Mouse (Mus musculus): ENCODE data around the gene Gmpr. TPM values are rescaled to one million over a fixed set of nuclear protein-coding genes. Genes with fewer than 3 reads are reported as not detected.

The Gmpr gene
- polyA plus RNA-seq, 1 experiment from 2014 or later = 39.5 TPM

GRCm38 (mm10) chr13:45546946-45547345, 39.7 kb downstream of the Gmpr start:
- H3K36me3 ChIP-seq (replicated peaks; ENCODE audit: control insufficient read depth, insufficient read depth) = no peaks in the 10 kb centered on the region
- H3K9ac ChIP-seq = no peak overlapping the region
- no peaks in the 10 kb centered on the region for H3K9me3 ChIP-seq (ENCODE audit: control insufficient read depth, low read length)
- ATAC-seq (ENCODE audit: low FRiP score) (no peak), DNase-seq (ENCODE audit: low spot score) (no peak)
- WGBS = 80% methylated on average over 4 of the region's 4 CpGs
- no peak overlapping the region for H3K4me2 ChIP-seq (replicated peaks)
- H3K4me3 ChIP-seq (replicated peaks; ENCODE audit: low read length) = no peak overlapping the region
- H3K4me1 ChIP-seq (replicated peaks; ENCODE audit: control insufficient read depth, insufficient read depth, low read length) = no peaks in the 10 kb centered on the region
- no peak overlapping the region for H3K27ac ChIP-seq
- H3K27me3 ChIP-seq (ENCODE audit: control insufficient read depth, insufficient read depth, low read length) = no peaks in the 10 kb centered on the region

- 82% methylated on average over 5 of the region's 5 CpGs for WGBS
Observed at GRCm38 (mm10) chr13:45547549-45547948, 40.3 kb downstream of the Gmpr start.

GRCm38 (mm10) chr13:45553674-45554073, 46.4 kb downstream of the Gmpr start:
- no peak for DNase-seq (ENCODE audit: low spot score)

More at GRCm38 (mm10) chr13:45547549-45547948, 40.3 kb downstream of the Gmpr start:
- Histone ChIP-seq H3K4me3 (replicated peaks; ENCODE audit: low read length) (no peak overlapping the region), H3K9me3 (ENCODE audit: control insufficient read depth, low read length) (no peaks in the 10 kb centered on the region), H3K27ac (no peak overlapping the region), H3K4me2 (replicated peaks) (no peak overlapping the region), H3K4me1 (replicated peaks; ENCODE audit: control insufficient read depth, insufficient read depth, low read length) (no peaks in the 10 kb centered on the region), H3K9ac (no peak overlapping the region), H3K36me3 (replicated peaks; ENCODE audit: control insufficient read depth, insufficient read depth) (no peaks in the 10 kb centered on the region), H3K27me3 (ENCODE audit: control insufficient read depth, insufficient read depth, low read length) (no peaks in the 10 kb centered on the region)
- no peak for ATAC-seq (ENCODE audit: low FRiP score)
- DNase-seq (ENCODE audit: low spot score) = no peak

GRCm38 (mm10) chr13:45558367-45558766, 51.1 kb downstream of the Gmpr start:
- Histone ChIP-seq H3K36me3 (replicated peaks; ENCODE audit: control insufficient read depth, insufficient read depth) (no peaks in the 10 kb centered on the region; the same call in 1 of the 2 replicates), H3K9me3 (ENCODE audit: control insufficient read depth, low read length) (no peaks in the 10 kb centered on the region), H3K9ac (no peak overlapping the region), H3K4me3 (replicated peaks; ENCODE audit: low read length) (no peak overlapping the region), H3K27me3 (ENCODE audit: control insufficient read depth, insufficient read depth, low read length) (no peaks in the 10 kb centered on the region), H3K27ac (no peak overlapping the region), H3K4me2 (replicated peaks) (no peak overlapping the region), H3K4me1 (replicated peaks; ENCODE audit: control insufficient read depth, insufficient read depth, low read length) (no peaks in the 10 kb centered on the region)
- no peak for DNase-seq (ENCODE audit: low spot score)
- ATAC-seq (ENCODE audit: low FRiP score) = no peak
- WGBS = 62% methylated on average over 4 of the region's 4 CpGs

More at GRCm38 (mm10) chr13:45553674-45554073, 46.4 kb downstream of the Gmpr start:
- H3K27ac ChIP-seq = no peak overlapping the region
- no peaks in the 10 kb centered on the region for H3K9me3 ChIP-seq (ENCODE audit: control insufficient read depth, low read length)
- no peak overlapping the region for H3K4me3 ChIP-seq (replicated peaks; ENCODE audit: low read length)
- no peaks in the 10 kb centered on the region for H3K27me3 ChIP-seq (ENCODE audit: control insufficient read depth, insufficient read depth, low read length)
- H3K36me3 ChIP-seq (replicated peaks; ENCODE audit: control insufficient read depth, insufficient read depth) = no peaks in the 10 kb centered on the region; the same call in 1 of the 2 replicates
- H3K4me1 ChIP-seq (replicated peaks; ENCODE audit: control insufficient read depth, insufficient read depth, low read length) = no peaks in the 10 kb centered on the region
- H3K9ac ChIP-seq = no peak overlapping the region
- no peak overlapping the region for H3K4me2 ChIP-seq (replicated peaks)
- ATAC-seq (ENCODE audit: low FRiP score) = no peak
- 55% methylated on average over 7 of the region's 7 CpGs for WGBS

- Histone ChIP-seq H3K9me3 (ENCODE audit: control insufficient read depth, low read length) (no peaks in the 10 kb centered on the region), H3K36me3 (replicated peaks; ENCODE audit: control insufficient read depth, insufficient read depth) (no peaks in the 10 kb centered on the region; the same call in 1 of the 2 replicates), H3K4me2 (replicated peaks) (no peak overlapping the region), H3K27me3 (ENCODE audit: control insufficient read depth, insufficient read depth, low read length) (no peaks in the 10 kb centered on the region), H3K4me3 (replicated peaks; ENCODE audit: low read length) (no peak overlapping the region), H3K27ac (no peak overlapping the region), H3K9ac (no peak overlapping the region), H3K4me1 (replicated peaks; ENCODE audit: control insufficient read depth, insufficient read depth, low read length) (no peaks in the 10 kb centered on the region)
- ATAC-seq (ENCODE audit: low FRiP score) = no peak
- 85% methylated on average over 3 of the region's 3 CpGs for WGBS
- DNase-seq (ENCODE audit: low spot score) = no peak
Observed at GRCm38 (mm10) chr13:45559258-45559657, 52.0 kb downstream of the Gmpr start.

- H3K9ac ChIP-seq = no peak overlapping the region
- H3K27me3 ChIP-seq (ENCODE audit: control insufficient read depth, insufficient read depth, low read length) = no peaks in the 10 kb centered on the region
- no peaks in the 10 kb centered on the region for H3K9me3 ChIP-seq (ENCODE audit: control insufficient read depth, low read length)
- H3K4me1 ChIP-seq (replicated peaks; ENCODE audit: control insufficient read depth, insufficient read depth, low read length) = no peaks in the 10 kb centered on the region
- ATAC-seq (ENCODE audit: low FRiP score) (no peak), DNase-seq (ENCODE audit: low spot score) (peak; percentile 59)
- no peaks in the 10 kb centered on the region; the same call in 1 of the 2 replicates for H3K36me3 ChIP-seq (replicated peaks; ENCODE audit: control insufficient read depth, insufficient read depth)
- H3K4me2 ChIP-seq (replicated peaks) = no peak overlapping the region
- H3K27ac ChIP-seq = no peak overlapping the region
- 78% methylated on average over 7 of the region's 7 CpGs for WGBS
- H3K4me3 ChIP-seq (replicated peaks; ENCODE audit: low read length) = no peak overlapping the region
Observed at GRCm38 (mm10) chr13:45560543-45560942, 53.3 kb downstream of the Gmpr start.

GRCm38 (mm10) chr13:45562011-45562410, 54.8 kb downstream of the Gmpr start:
- no peak overlapping the region for H3K27ac ChIP-seq
- H3K4me1 ChIP-seq (replicated peaks; ENCODE audit: control insufficient read depth, insufficient read depth, low read length) = no peaks in the 10 kb centered on the region
- 83% methylated on average over 9 of the region's 9 CpGs for WGBS
- no peak overlapping the region for H3K9ac ChIP-seq
- peaks cover 8% of the 10 kb centered on the region for H3K36me3 ChIP-seq (replicated peaks; ENCODE audit: control insufficient read depth, insufficient read depth)
- DNase-seq (ENCODE audit: low spot score) (no peak), ATAC-seq (ENCODE audit: low FRiP score) (no peak)
- H3K4me2 ChIP-seq (replicated peaks) = no peak overlapping the region
- no peak overlapping the region for H3K4me3 ChIP-seq (replicated peaks; ENCODE audit: low read length)
- H3K9me3 ChIP-seq (ENCODE audit: control insufficient read depth, low read length) = no peaks in the 10 kb centered on the region
- no peaks in the 10 kb centered on the region for H3K27me3 ChIP-seq (ENCODE audit: control insufficient read depth, insufficient read depth, low read length)

- Histone ChIP-seq H3K36me3 (replicated peaks; ENCODE audit: control insufficient read depth, insufficient read depth) (peaks cover 9% of the 10 kb centered on the region), H3K4me2 (replicated peaks) (no peak overlapping the region), H3K9ac (no peak overlapping the region), H3K27ac (no peak overlapping the region; the same call in 1 of the 2 replicates), H3K27me3 (ENCODE audit: control insufficient read depth, insufficient read depth, low read length) (no peaks in the 10 kb centered on the region), H3K9me3 (ENCODE audit: control insufficient read depth, low read length) (no peaks in the 10 kb centered on the region), H3K4me3 (replicated peaks; ENCODE audit: low read length) (no peak overlapping the region), H3K4me1 (replicated peaks; ENCODE audit: control insufficient read depth, insufficient read depth, low read length) (no peaks in the 10 kb centered on the region)
- WGBS = 73% methylated on average over 4 of the region's 4 CpGs
- no peak for ATAC-seq (ENCODE audit: low FRiP score)
- no peak for DNase-seq (ENCODE audit: low spot score)
Observed at GRCm38 (mm10) chr13:45564946-45565345, 57.7 kb downstream of the Gmpr start.

- no peaks in the 10 kb centered on the region for H3K9me3 ChIP-seq (ENCODE audit: control insufficient read depth, low read length)
- H3K4me1 ChIP-seq (replicated peaks; ENCODE audit: control insufficient read depth, insufficient read depth, low read length) = peaks cover 20% of the 10 kb centered on the region
- no peak overlapping the region for H3K4me3 ChIP-seq (replicated peaks; ENCODE audit: low read length)
- no peak overlapping the region for H3K27ac ChIP-seq
- DNase-seq (ENCODE audit: low spot score) (no peak), ATAC-seq (ENCODE audit: low FRiP score) (no peak)
- no peak overlapping the region for H3K9ac ChIP-seq
- 76% methylated on average over 7 of the region's 7 CpGs for WGBS
- H3K36me3 ChIP-seq (replicated peaks; ENCODE audit: control insufficient read depth, insufficient read depth) = peaks cover 9% of the 10 kb centered on the region
- no peak overlapping the region for H3K4me2 ChIP-seq (replicated peaks)
- no peaks in the 10 kb centered on the region for H3K27me3 ChIP-seq (ENCODE audit: control insufficient read depth, insufficient read depth, low read length)
Observed at GRCm38 (mm10) chr13:45569932-45570331, 62.7 kb downstream of the Gmpr start.

- Histone ChIP-seq H3K4me2 (replicated peaks) (peak overlapping the region; percentile 38), H3K4me1 (replicated peaks; ENCODE audit: control insufficient read depth, insufficient read depth, low read length) (peaks cover 24% of the 10 kb centered on the region), H3K4me3 (replicated peaks; ENCODE audit: low read length) (no peak overlapping the region)
Observed at GRCm38 (mm10) chr13:45571795-45572262, 64.6 kb downstream of the Gmpr start.

More at GRCm38 (mm10) chr13:45571795-45572262, 64.6 kb downstream of the Gmpr start:
- no peaks in the 10 kb centered on the region for H3K9me3 ChIP-seq (ENCODE audit: control insufficient read depth, low read length)
- H3K27me3 ChIP-seq (ENCODE audit: control insufficient read depth, insufficient read depth, low read length) = no peaks in the 10 kb centered on the region
- peak; percentile 92 for DNase-seq (ENCODE audit: low spot score)
- 3% methylated on average over 6 of the region's 6 CpGs for WGBS
- peak; percentile 84 for ATAC-seq (ENCODE audit: low FRiP score)
- no peak overlapping the region for H3K9ac ChIP-seq
- H3K27ac ChIP-seq = peak overlapping the region; percentile 58
- peaks cover 3% of the 10 kb centered on the region; the same call in 1 of the 2 replicates for H3K36me3 ChIP-seq (replicated peaks; ENCODE audit: control insufficient read depth, insufficient read depth)

Data from hindbrain, embryonic 14.5 days (tissue).